Mouse (Mus musculus) lung, adult 2 months (tissue): ENCODE measurements around the gene Plekhj1. TPM values are rescaled to one million over a fixed set of nuclear protein-coding genes. Genes with fewer than 3 reads are reported as not detected.

Experiments used
- DNase-seq: peaks from one replicate; pipeline ENCODE4 v3.0.0; 2022
- H3K4me1 ChIP-seq: fragments of 200-500 bp; 2 replicates; pipeline ENCODE4 v1.6.1; 2011; ENCODE audit warnings: low read length; ENCODE audit not compliant: control insufficient read depth, insufficient read depth
- H3K4me3 ChIP-seq: fragments of 200-500 bp; replicated peaks from 2 replicates; pipeline ENCODE3; 2011; ENCODE audit warnings: low read depth, mild to moderate bottlenecking, control low read depth, low read length; ENCODE audit errors: extremely low read depth
- CTCF ChIP-seq: fragments of 200-500 bp; IDR thresholded peaks from 2 replicates; pipeline ENCODE4 v1.5.1; 2011; ENCODE audit warnings: mild to moderate bottlenecking, low read length, control low read depth; ENCODE audit not compliant: insufficient read depth
- POLR2A ChIP-seq: fragments of 200-500 bp; IDR thresholded peaks from 2 replicates; pipeline ENCODE4 v1.6.1; 2011; ENCODE audit warnings: low read depth, mild to moderate bottlenecking, control low read depth, low read length, borderline replicate concordance; ENCODE audit errors: extremely low read depth
- WGBS: fragments of 180-500 bp; shearing (Covaris S2); methylation state at CpG from one replicate; pipeline ENCODE4 v1.1.7; 2018; 5-methylcytosine and 5-hydroxymethylcytosine counted together
- polyA plus RNA-seq: library from polyadenylated mRNA; depleted of rRNA; stranded (reverse); fragments of >200 nt; gene quantifications from 2 replicates; pipeline ENCODE4 v1.2.3, GENCODE M21; 2012

The Plekhj1 gene
- polyA plus RNA-seq, 1 experiment: 51.2 TPM

GRCm38 (mm10) chr10:80757717-80758116 is 40.7 kb downstream of the Plekhj1 start:
- Histone ChIP-seq H3K4me1 (peaks cover 17% of the 10 kb centered on the region), H3K4me3 (no peak overlapping the region)
- peak; percentile 51; the same call in 1 of the 2 replicates for TF ChIP-seq CTCF
- no peak for TF ChIP-seq POLR2A
- WGBS: 29% methylated on average over 5 of the region's 5 CpGs
- DNase-seq: peak; percentile 72

GRCm38 (mm10) chr10:80756967-80757366 is 41.5 kb downstream of the Plekhj1 start:
- H3K4me1 ChIP-seq: peaks cover 20% of the 10 kb centered on the region
- 28% methylated on average over 4 of the region's 4 CpGs for WGBS
- no peak for DNase-seq
- no peak overlapping the region for H3K4me3 ChIP-seq
- TF ChIP-seq CTCF: no peak
- TF ChIP-seq POLR2A: no peak

GRCm38 (mm10) chr10:80756509-80756908 is 41.9 kb downstream of the Plekhj1 start:
- TF ChIP-seq POLR2A: no peak
- no peak for TF ChIP-seq CTCF
- peak overlapping the region; percentile 18 for H3K4me3 ChIP-seq
- no peak for DNase-seq
- 43% methylated on average over 2 of the region's 2 CpGs for WGBS
- peaks cover 23% of the 10 kb centered on the region for H3K4me1 ChIP-seq

- peaks cover 22% of the 10 kb centered on the region for H3K4me1 ChIP-seq
- TF ChIP-seq POLR2A (no peak), CTCF (no peak)
- peak overlapping the region; percentile 18 for H3K4me3 ChIP-seq
- WGBS: 14% methylated on average over 3 of the region's 3 CpGs
- DNase-seq: no peak
Observed at GRCm38 (mm10) chr10:80756099-80756498, 42.3 kb downstream of the Plekhj1 start.

DNA sequence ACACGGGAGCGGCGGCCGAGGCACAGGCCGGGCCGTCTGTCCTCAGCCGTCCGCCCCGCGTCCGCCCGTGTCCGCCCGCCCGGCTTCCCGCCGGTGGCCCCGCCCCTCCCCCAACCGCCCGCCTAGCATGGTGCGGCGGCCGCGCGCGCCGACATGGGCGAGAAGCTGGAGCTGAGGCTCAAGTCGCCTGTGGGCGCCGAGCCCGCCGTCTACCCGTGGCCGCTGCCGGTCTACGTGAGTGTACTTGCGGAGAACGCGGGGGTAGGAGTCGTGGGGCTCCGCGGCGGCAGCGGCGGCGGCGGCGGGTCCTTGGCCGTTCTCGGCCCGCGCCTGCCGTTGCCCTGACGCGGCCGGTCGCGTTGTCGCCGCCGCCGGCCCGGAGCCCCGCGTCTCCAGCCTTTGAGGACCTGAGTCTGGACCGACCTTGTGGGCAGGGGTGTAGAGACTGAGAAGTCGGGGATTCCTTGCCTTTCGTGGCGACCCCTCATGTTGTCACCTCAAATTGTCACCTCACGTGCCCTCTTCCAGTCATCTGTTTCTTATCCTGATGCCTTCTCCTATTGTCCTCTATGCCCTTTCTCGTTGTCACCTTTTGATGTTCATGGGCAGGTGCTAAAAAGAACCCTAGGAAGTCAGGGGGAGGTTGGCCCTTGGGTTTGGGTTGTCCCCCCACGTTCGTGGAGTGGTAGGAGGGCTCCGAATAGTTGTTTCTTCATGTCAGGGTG is 43.0 kb downstream of the Plekhj1 start:
- Histone ChIP-seq H3K4me3 (peak overlapping the region; percentile 82), H3K4me1 (peaks cover 21% of the 10 kb centered on the region)
- TF ChIP-seq POLR2A (no peak), CTCF (no peak)
- no peak for DNase-seq
- WGBS: under 1% methylated on average over 74 of the region's 75 CpGs

GRCm38 (mm10) chr10:80754594-80755290 is 43.7 kb downstream of the Plekhj1 start, which contains the start of gene Dot1l:
Gene Dot1l, plus strand, starts transcription at chr10:80755206.
- TF ChIP-seq POLR2A: peak; percentile 53
- TF ChIP-seq CTCF: no peak
- DNase-seq: peak; percentile 96
- WGBS: 2% methylated on average over 56 of the region's 57 CpGs
- H3K4me3 ChIP-seq: peak within 1 kb of the TSS; percentile 82
- peaks cover 21% of the 10 kb centered on the region for H3K4me1 ChIP-seq

DNA sequence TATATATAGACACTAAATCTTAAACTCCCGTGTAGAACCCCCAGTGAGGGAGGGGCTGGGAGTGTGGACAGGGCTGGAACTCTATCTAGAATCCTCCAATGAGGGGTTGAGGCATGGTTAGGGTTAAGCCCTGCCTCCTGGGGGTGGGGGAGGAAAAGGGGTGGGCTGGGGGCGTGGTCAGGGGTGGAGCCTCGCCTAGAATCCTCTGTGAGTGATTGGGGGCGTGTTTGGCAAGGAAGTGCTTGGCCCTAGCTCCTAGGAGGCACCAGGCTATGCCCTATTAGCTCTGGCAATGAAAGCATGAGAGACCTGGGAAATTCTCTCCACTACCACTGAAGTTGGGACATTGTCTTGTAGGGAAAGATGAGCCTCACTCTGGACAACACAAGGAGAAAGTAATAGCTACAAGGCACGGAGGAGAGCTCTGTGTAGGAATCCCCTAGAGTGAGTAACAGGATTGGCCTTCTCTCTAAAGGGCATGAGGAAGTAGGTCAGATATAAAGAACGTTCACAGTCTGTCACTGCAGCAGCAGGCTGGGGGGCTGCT is 46.3 kb downstream of the Plekhj1 start:
- DNase-seq: peak; percentile 64
- peak overlapping the region; percentile 23 for H3K4me3 ChIP-seq

DNA sequence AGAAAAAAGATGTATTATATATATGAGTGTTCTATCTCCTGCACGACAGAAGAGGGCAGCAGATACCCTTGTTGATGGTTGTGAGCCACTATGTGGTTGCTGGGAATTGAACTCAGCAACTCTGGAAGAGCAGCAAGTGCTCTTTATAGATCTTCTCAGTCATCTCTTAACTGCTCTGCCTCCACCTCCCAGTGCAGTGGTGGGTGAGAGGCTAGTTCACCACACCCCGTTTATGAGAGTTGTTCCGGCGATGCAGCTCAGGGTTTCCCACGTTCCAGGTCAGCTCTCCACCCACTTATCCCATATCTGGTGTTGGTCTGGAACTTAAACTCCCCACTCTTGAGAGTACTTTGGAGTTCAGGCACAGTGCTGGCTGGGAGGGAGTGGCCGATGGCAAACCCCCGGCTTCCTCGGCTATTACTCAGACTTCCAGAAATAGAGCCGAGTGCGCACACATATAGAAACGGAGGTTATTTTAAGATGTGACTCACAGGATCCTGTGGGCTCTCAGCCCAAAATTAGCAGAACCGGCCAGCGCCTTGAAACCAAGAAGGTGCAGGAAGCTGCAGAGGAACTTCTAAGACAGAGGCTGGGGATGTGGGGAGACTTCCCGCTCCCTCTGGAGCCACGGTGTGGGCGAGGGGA is 47.1 kb downstream of the Plekhj1 start:
- DNase-seq: peak; percentile 62
- peak; percentile 36; the same call in 1 of the 2 replicates for TF ChIP-seq POLR2A
- peak; percentile 28; the same call in 1 of the 2 replicates for TF ChIP-seq CTCF
- peak overlapping the region; percentile 6 for H3K4me3 ChIP-seq
- H3K4me1 ChIP-seq: peaks cover 10% of the 10 kb centered on the region
- under 1% methylated on average over 16 of the region's 16 CpGs for WGBS

More for the DNA sequence above, 46.3 kb downstream of the Plekhj1 start:
- H3K4me1 ChIP-seq: peaks cover 19% of the 10 kb centered on the region
- TF ChIP-seq CTCF (no peak), POLR2A (no peak)
- WGBS: under 1% methylated on average over 6 of the region's 6 CpGs

GRCm38 (mm10) chr10:80748609-80749008 is 49.8 kb downstream of the Plekhj1 start:
- H3K4me1 ChIP-seq: peaks cover 6% of the 10 kb centered on the region; the same call in 1 of the 2 replicates
- WGBS: 8% methylated on average over 6 of the region's 6 CpGs
- TF ChIP-seq POLR2A: no peak
- TF ChIP-seq CTCF: no peak
- peak; percentile 42 for DNase-seq
- H3K4me3 ChIP-seq: no peak overlapping the region
